Mouse (Mus musculus): Measurements from ENCODE around the gene Vwf. TPM values are rescaled to one million over a fixed set of nuclear protein-coding genes. Genes with fewer than 3 reads are reported as not detected.

The Vwf gene
- polyA plus RNA-seq, 1 experiment, result 1.2 TPM

- Histone ChIP-seq H3K27me3 (ENCODE audit: control insufficient read depth, insufficient read depth, insufficient read length) (no peaks in the 10 kb centered on the region), H3K4me3 (no peak overlapping the region), H3K36me3 (ENCODE audit: control insufficient read depth, insufficient read depth) (no peaks in the 10 kb centered on the region), H3K79me2 (ENCODE audit: control insufficient read depth, insufficient read depth) (no peaks in the 10 kb centered on the region), H3K4me2 (ENCODE audit: low read depth) (no peak overlapping the region), H3ac (ENCODE audit: control insufficient read depth, insufficient read length) (no peak overlapping the region)
- no peak for TF ChIP-seq SRF (IDR thresholded peaks at IDR 0.05; ENCODE audit: control insufficient read depth, insufficient read length, low read depth)
- no peak for TF ChIP-seq MAX (IDR thresholded peaks at IDR 0.05; ENCODE audit: low read depth)
- no peak for TF ChIP-seq REST (IDR thresholded peaks at IDR 0.05; ENCODE audit: insufficient read depth, insufficient read length)
These were observed 36.8 kb upstream of the Vwf start for GRCm38 (mm10) chr6:125509783-125510182.

- no peaks in the 10 kb centered on the region for H3K27me3 ChIP-seq (ENCODE audit: control insufficient read depth, insufficient read depth, insufficient read length)
- H3K4me3 ChIP-seq, result no peak overlapping the region
- TF ChIP-seq TCF3 (IDR thresholded peaks at IDR 0.05; ENCODE audit: insufficient read length, low read depth), result no peak
- TF ChIP-seq CEBPB (IDR thresholded peaks at IDR 0.05; ENCODE audit: insufficient read depth, poor library complexity, severe bottlenecking), result no peak
- no peak for TF ChIP-seq MYOD1 (IDR thresholded peaks at IDR 0.05; ENCODE audit: control insufficient read depth in 1 of 3, insufficient read length in 2 of 3, low read depth in 2 of 3)
- no peak for TF ChIP-seq TCF12 (IDR thresholded peaks at IDR 0.05; ENCODE audit: insufficient read depth, poor library complexity, severe bottlenecking)
- TF ChIP-seq USF1 (IDR thresholded peaks at IDR 0.05; ENCODE audit: low read depth), result no peak
- no peak for TF ChIP-seq E2F4 (IDR thresholded peaks at IDR 0.05; ENCODE audit: insufficient read depth)
- TF ChIP-seq POLR2A (IDR thresholded peaks at IDR 0.05; ENCODE audit: insufficient read length, low read depth), result no peak
- no peak for TF ChIP-seq MAX (IDR thresholded peaks at IDR 0.05; ENCODE audit: low read depth)
- TF ChIP-seq SRF (IDR thresholded peaks at IDR 0.05; ENCODE audit: control insufficient read depth, insufficient read length, low read depth), result no peak
- no peak for TF ChIP-seq MYOG (IDR thresholded peaks at IDR 0.05; ENCODE audit: control insufficient read depth in 1 of 3, insufficient read depth in 1 of 3, insufficient read length in 2 of 3, low read depth in 2 of 3)
- no peak for TF ChIP-seq REST (IDR thresholded peaks at IDR 0.05; ENCODE audit: insufficient read depth, insufficient read length)
- TF ChIP-seq POLR2AphosphoS2 (IDR thresholded peaks at IDR 0.05; ENCODE audit: insufficient read length, low read depth), result no peak
These were observed 35.9 kb upstream of the Vwf start for GRCm38 (mm10) chr6:125510645-125511044.

GRCm38 (mm10) chr6:125511196-125511595 is 35.4 kb upstream of the Vwf start:
- no peak overlapping the region for H3K4me3 ChIP-seq
- H3ac ChIP-seq (ENCODE audit: control insufficient read depth, insufficient read length), result no peak overlapping the region
- peak overlapping the region; percentile 39 for H3K4me2 ChIP-seq (ENCODE audit: low read depth)
- H3K36me3 ChIP-seq (ENCODE audit: control insufficient read depth, insufficient read depth), result no peaks in the 10 kb centered on the region
- no peak for TF ChIP-seq TCF3 (IDR thresholded peaks at IDR 0.05; ENCODE audit: insufficient read length, low read depth)
- TF ChIP-seq POLR2AphosphoS2 (IDR thresholded peaks at IDR 0.05; ENCODE audit: insufficient read length, low read depth), result no peak
- peak in 1 of 3 experiments; percentile 4 for TF ChIP-seq MYOD1 (IDR thresholded peaks at IDR 0.05; ENCODE audit: control insufficient read depth in 1 of 3, insufficient read length in 2 of 3, low read depth in 2 of 3)
- no peaks in the 10 kb centered on the region for H3K79me2 ChIP-seq (ENCODE audit: control insufficient read depth, insufficient read depth)
- H3K27me3 ChIP-seq (ENCODE audit: control insufficient read depth, insufficient read depth, insufficient read length), result no peaks in the 10 kb centered on the region

More at GRCm38 (mm10) chr6:125510645-125511044, 35.9 kb upstream of the Vwf start:
- H3K79me2 ChIP-seq (ENCODE audit: control insufficient read depth, insufficient read depth), result no peaks in the 10 kb centered on the region
- no peak overlapping the region for H3ac ChIP-seq (ENCODE audit: control insufficient read depth, insufficient read length)
- H3K36me3 ChIP-seq (ENCODE audit: control insufficient read depth, insufficient read depth), result no peaks in the 10 kb centered on the region
- peak overlapping the region; percentile 39 for H3K4me2 ChIP-seq (ENCODE audit: low read depth)

GRCm38 (mm10) chr6:125512950-125513596 is 33.5 kb upstream of the Vwf start:
- H3K27me3 ChIP-seq (ENCODE audit: control insufficient read depth, insufficient read depth, insufficient read length), result no peaks in the 10 kb centered on the region
- H3K4me2 ChIP-seq (ENCODE audit: low read depth), result no peak overlapping the region
- H3K36me3 ChIP-seq (ENCODE audit: control insufficient read depth, insufficient read depth), result no peaks in the 10 kb centered on the region
- H3K4me3 ChIP-seq, result no peak overlapping the region
- no peak overlapping the region for H3ac ChIP-seq (ENCODE audit: control insufficient read depth, insufficient read length)
- H3K79me2 ChIP-seq (ENCODE audit: control insufficient read depth, insufficient read depth), result no peaks in the 10 kb centered on the region
- TF ChIP-seq REST (IDR thresholded peaks at IDR 0.05; ENCODE audit: insufficient read depth, insufficient read length) (no peak), POLR2AphosphoS2 (IDR thresholded peaks at IDR 0.05; ENCODE audit: insufficient read length, low read depth) (no peak), TCF12 (IDR thresholded peaks at IDR 0.05; ENCODE audit: insufficient read depth, poor library complexity, severe bottlenecking) (no peak), MYOG (IDR thresholded peaks at IDR 0.05; ENCODE audit: control insufficient read depth in 1 of 3, insufficient read depth in 1 of 3, insufficient read length in 2 of 3, low read depth in 2 of 3) (no peak)

GRCm38 (mm10) chr6:125515503-125516315 is 30.9 kb upstream of the Vwf start:
- Histone ChIP-seq H3ac (ENCODE audit: control insufficient read depth, insufficient read length) (no peak overlapping the region), H3K4me2 (ENCODE audit: low read depth) (no peak overlapping the region), H3K36me3 (ENCODE audit: control insufficient read depth, insufficient read depth) (no peaks in the 10 kb centered on the region), H3K4me3 (no peak overlapping the region), H3K79me2 (ENCODE audit: control insufficient read depth, insufficient read depth) (no peaks in the 10 kb centered on the region), H3K27me3 (ENCODE audit: control insufficient read depth, insufficient read depth, insufficient read length) (no peaks in the 10 kb centered on the region)
- TF ChIP-seq MAX (IDR thresholded peaks at IDR 0.05; ENCODE audit: low read depth) (no peak), POLR2A (IDR thresholded peaks at IDR 0.05; ENCODE audit: insufficient read length, low read depth) (no peak), POLR2AphosphoS2 (IDR thresholded peaks at IDR 0.05; ENCODE audit: insufficient read length, low read depth) (no peak), MYOG (IDR thresholded peaks at IDR 0.05; ENCODE audit: control insufficient read depth in 1 of 3, insufficient read depth in 1 of 3, insufficient read length in 2 of 3, low read depth in 2 of 3) (no peak), E2F4 (IDR thresholded peaks at IDR 0.05; ENCODE audit: insufficient read depth) (no peak), MYOD1 (IDR thresholded peaks at IDR 0.05; ENCODE audit: control insufficient read depth in 1 of 3, insufficient read length in 2 of 3, low read depth in 2 of 3) (no peak), TCF3 (IDR thresholded peaks at IDR 0.05; ENCODE audit: insufficient read length, low read depth) (no peak), CEBPB (IDR thresholded peaks at IDR 0.05; ENCODE audit: insufficient read depth, poor library complexity, severe bottlenecking) (no peak), REST (IDR thresholded peaks at IDR 0.05; ENCODE audit: insufficient read depth, insufficient read length) (no peak), TCF12 (IDR thresholded peaks at IDR 0.05; ENCODE audit: insufficient read depth, poor library complexity, severe bottlenecking) (no peak), SRF (IDR thresholded peaks at IDR 0.05; ENCODE audit: control insufficient read depth, insufficient read length, low read depth) (no peak), USF1 (IDR thresholded peaks at IDR 0.05; ENCODE audit: low read depth) (no peak)

Measured in myocyte (in vitro differentiated cells).